Comparison of ENCODE assay signal across 11 mouse cellular contexts in the genomic region with DNA sequence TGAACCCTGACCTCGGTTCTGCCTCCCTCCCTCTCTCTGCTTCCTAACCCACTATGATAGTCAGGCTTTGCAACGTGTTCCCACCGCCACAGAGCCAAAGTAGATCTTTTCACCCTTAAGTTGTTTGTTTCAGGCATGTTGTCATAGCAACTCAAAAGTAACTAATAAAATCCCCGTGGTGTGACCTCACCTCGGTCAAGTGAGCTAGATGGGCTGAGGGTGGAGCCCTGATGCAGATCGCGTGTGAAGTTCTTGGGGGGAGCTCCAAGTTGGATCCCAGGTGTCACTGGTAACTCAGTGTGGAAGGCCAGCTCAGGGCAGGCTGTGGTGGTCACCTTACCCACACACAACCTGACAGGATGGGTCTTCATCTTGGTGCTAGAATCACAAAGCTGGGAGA. TPM values are rescaled to one million over a fixed set of nuclear protein-coding genes. Genes with fewer than 3 reads are reported as not detected.
DNase-seq lines count a peak whose midpoint lies in the region; ATAC-seq lines count a peak whose summit lies in the region.
"Had no signal": no experiment of that assay in that cellular context is flagged by ENCODE, and none has a peak within 500 bp of the region (broad histone marks: within the 10 kb centered on the region; RNA-seq: fewer than 3 reads in every experiment).

No protein-coding gene starts in this region.

- no peak overlapping the region for H3K9ac ChIP-seq in intestine, embryonic 15.5 days
- H3K9ac ChIP-seq in intestine, embryonic 16.5 days (ENCODE audit: low read depth, low read length) = no peak overlapping the region
- 0 out of 2 replicates have a peak overlapping the region, but pooled peaks have one; percentile 22 for H3K9ac ChIP-seq in liver, embryonic 15.5 days
- H3K9ac ChIP-seq: hindbrain, embryonic 14.5 days; midbrain, embryonic 12.5 days had no signal

- H3K27me3 ChIP-seq in intestine, embryonic 15.5 days (replicated peaks) = no peaks in the 10 kb centered on the region
- H3K27me3 ChIP-seq in intestine, embryonic 16.5 days (replicated peaks; ENCODE audit: control insufficient read depth, insufficient read depth, low read length) = no peaks in the 10 kb centered on the region
- no peaks in the 10 kb centered on the region for H3K27me3 ChIP-seq in erythroblast, embryonic 14.5 days (ENCODE audit: control insufficient read depth)
- H3K27me3 ChIP-seq in liver, embryonic 15.5 days = no peaks in the 10 kb centered on the region
- H3K27me3 ChIP-seq: midbrain, embryonic 12.5 days had no signal

- H3K27ac ChIP-seq in intestine, embryonic 15.5 days = no peak overlapping the region
- no peak overlapping the region for H3K27ac ChIP-seq in intestine, embryonic 16.5 days (ENCODE audit: low read length)
- peak overlapping the region; percentile 87 for H3K27ac ChIP-seq in liver, embryonic 15.5 days (replicated peaks)
- H3K27ac ChIP-seq: hindbrain, embryonic 14.5 days; midbrain, embryonic 12.5 days had no signal

- no peak for DNase-seq in cerebellum, postnatal 25 days
- DNase-seq in urinary bladder, postnatal 25 days (ENCODE audit: low spot score) = no peak
- no peak for DNase-seq in left cerebral cortex, postnatal 36 days (ENCODE audit: low spot score in 2 of 2)
- DNase-seq: thymus, postnatal 4 days had no signal

- no peaks in the 10 kb centered on the region for H3K9me3 ChIP-seq in intestine, embryonic 15.5 days
- H3K9me3 ChIP-seq in intestine, embryonic 16.5 days (ENCODE audit: control insufficient read depth, low read length) = peaks cover 5% of the 10 kb centered on the region; the same call in 1 of the 2 replicates
- 0 out of 2 replicates have a peak, but pooled peaks cover 4% of the 10 kb centered on the region for H3K9me3 ChIP-seq in erythroblast, embryonic 14.5 days (ENCODE audit: control insufficient read depth, low read length)
- no peaks in the 10 kb centered on the region for H3K9me3 ChIP-seq in liver, embryonic 15.5 days (replicated peaks)
- H3K9me3 ChIP-seq: midbrain, embryonic 12.5 days had no signal

- 59% methylated on average over 7 of the region's 7 CpGs for WGBS in intestine, embryonic 15.5 days
- WGBS in intestine, embryonic 16.5 days = 62% methylated on average over 7 of the region's 7 CpGs
- 31% methylated on average over 7 of the region's 7 CpGs for WGBS in liver, embryonic 15.5 days (ENCODE audit: insufficient replicate concordance)

- H3K4me1 ChIP-seq in intestine, embryonic 15.5 days (replicated peaks) = peaks cover 4% of the 10 kb centered on the region; the same call in 1 of the 2 replicates
- H3K4me1 ChIP-seq in intestine, embryonic 16.5 days (ENCODE audit: control insufficient read depth, insufficient read depth, low read length) = peaks cover 6% of the 10 kb centered on the region; the same call in 1 of the 2 replicates
- H3K4me1 ChIP-seq in erythroblast, embryonic 14.5 days (ENCODE audit: control insufficient read depth) = peaks cover 73% of the 10 kb centered on the region
- H3K4me1 ChIP-seq in liver, embryonic 15.5 days (replicated peaks) = peaks cover 52% of the 10 kb centered on the region
- H3K4me1 ChIP-seq: midbrain, embryonic 12.5 days had no signal

- no peaks in the 10 kb centered on the region for H3K36me3 ChIP-seq in intestine, embryonic 15.5 days
- H3K36me3 ChIP-seq in intestine, embryonic 16.5 days (ENCODE audit: control insufficient read depth, insufficient read depth, low read length) = no peaks in the 10 kb centered on the region
- H3K36me3 ChIP-seq in erythroblast, embryonic 14.5 days (ENCODE audit: control insufficient read depth) = no peaks in the 10 kb centered on the region; the same call in 1 of the 2 replicates
- H3K36me3 ChIP-seq in liver, embryonic 15.5 days (replicated peaks) = no peaks in the 10 kb centered on the region
- H3K36me3 ChIP-seq: midbrain, embryonic 12.5 days had no signal

- intact Hi-C loops in left cerebral cortex, postnatal 36 days (cut with DNase I) = no loop called here

- no peak overlapping the region for H3K4me2 ChIP-seq in intestine, embryonic 15.5 days (replicated peaks)
- H3K4me2 ChIP-seq in intestine, embryonic 16.5 days (ENCODE audit: low read depth, low read length) = no peak overlapping the region
- H3K4me2 ChIP-seq in liver, embryonic 15.5 days = peak overlapping the region; percentile 59
- H3K4me2 ChIP-seq: hindbrain, embryonic 14.5 days; midbrain, embryonic 12.5 days had no signal

- ATAC-seq in intestine, embryonic 15.5 days = 0 out of 2 replicates have a peak, but pooled peaks have one; percentile 40
- no peak for ATAC-seq in intestine, embryonic 16.5 days
- ATAC-seq in liver, embryonic 15.5 days (ENCODE audit: insufficient read depth) = peak; percentile 78
- ATAC-seq: forebrain, embryonic 16.5 days had no signal

- no peak overlapping the region for H3K4me3 ChIP-seq in intestine, embryonic 15.5 days (replicated peaks)
- H3K4me3 ChIP-seq in intestine, embryonic 16.5 days (ENCODE audit: low read length) = no peak overlapping the region
- peak overlapping the region; percentile 39 for H3K4me3 ChIP-seq in erythroblast, embryonic 14.5 days (replicated peaks)
- peak overlapping the region; percentile 10; the same call in 1 of the 2 replicates for H3K4me3 ChIP-seq in liver, embryonic 15.5 days (replicated peaks)
- H3K4me3 ChIP-seq: midbrain, embryonic 12.5 days had no signal

RNA-seq across cellular contexts. Expression of a gene that starts 16.1 kb away (rescaled TPM):
- 9.0 and 10.0 TPM in 2 replicates for polyA plus RNA-seq in intestine, embryonic 15.5 days (2015; fragmentation: Nextera tagmentation; extraction: Ambion mirVana)
- 9.3 and 10.4 TPM in 2 replicates for polyA plus RNA-seq in intestine, embryonic 16.5 days (2015; fragmentation: Nextera tagmentation; extraction: Ambion mirVana)
- 0.23 and 0.27 TPM in 2 replicates for polyA plus RNA-seq in erythroblast, embryonic 14.5 days (2012)
- 6.3 and 6.5 TPM in 2 replicates for polyA plus RNA-seq in liver, embryonic 15.5 days (2015; fragmentation: Nextera tagmentation; extraction: Ambion mirVana)
- total RNA-seq in left cerebral cortex, postnatal 36 days (2021) = 1 to 10 TPM; 4.1 to 5.1 TPM

Comparison
In these comparisons a context has a peak if more than half of its experiments do, and no peak if none do; other contexts are left out.
1. H3K4me3 ChIP-seq: peak in erythroblast, embryonic 14.5 days (single experiment) and liver, embryonic 15.5 days (single experiment); none in intestine, embryonic 15.5 days (single experiment) and intestine, embryonic 16.5 days (single experiment).